Mouse (Mus musculus): ENCODE results near the gene Tmcc2.
"Not testable (repeated sequence)": the region's sequence is repeated elsewhere in the genome, so short reads cannot be mapped to it uniquely, and the experiment has no call there.

Tmcc2 gene

DNA sequence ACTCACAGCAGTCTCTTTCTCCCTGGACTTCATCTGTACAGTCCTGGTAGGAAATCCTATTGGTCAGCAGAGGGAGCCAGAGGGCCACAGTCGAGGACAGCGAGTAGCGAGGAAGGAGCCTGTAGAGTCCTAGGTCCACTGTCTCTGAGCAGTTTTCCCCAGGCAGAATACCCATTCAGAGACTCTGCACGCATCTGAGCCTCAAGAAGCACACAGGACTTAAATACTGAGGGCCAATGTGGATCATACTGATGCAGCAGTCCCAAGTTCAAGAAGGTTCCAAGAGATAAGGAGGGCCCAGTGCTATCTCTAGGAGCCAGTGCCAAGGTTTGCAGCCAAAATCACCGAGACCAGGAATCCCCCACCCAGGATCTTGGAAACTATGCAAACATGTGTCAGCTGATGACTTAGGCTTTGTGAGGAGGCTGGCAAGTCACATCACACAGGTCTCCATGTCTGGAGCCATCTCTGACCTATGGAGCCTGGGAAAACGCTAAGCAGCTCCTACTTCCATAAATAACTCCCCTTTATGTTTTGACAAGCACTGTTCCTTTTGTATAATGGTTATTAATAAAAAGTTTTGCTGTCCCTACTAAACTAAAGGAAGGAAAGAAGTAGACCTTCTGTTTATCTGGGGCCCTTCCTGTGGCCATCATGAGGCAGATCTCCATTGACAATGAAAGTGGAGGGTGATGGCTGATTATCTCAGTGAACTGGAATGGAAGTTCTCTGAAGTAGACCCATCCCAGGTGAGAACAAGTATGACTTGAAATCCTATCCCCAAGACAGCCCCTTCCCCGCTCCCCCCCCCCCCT lies 23.2 kb downstream of the Tmcc2 start:
- DNase-seq, result peak; percentile 85 to 91

DNA sequence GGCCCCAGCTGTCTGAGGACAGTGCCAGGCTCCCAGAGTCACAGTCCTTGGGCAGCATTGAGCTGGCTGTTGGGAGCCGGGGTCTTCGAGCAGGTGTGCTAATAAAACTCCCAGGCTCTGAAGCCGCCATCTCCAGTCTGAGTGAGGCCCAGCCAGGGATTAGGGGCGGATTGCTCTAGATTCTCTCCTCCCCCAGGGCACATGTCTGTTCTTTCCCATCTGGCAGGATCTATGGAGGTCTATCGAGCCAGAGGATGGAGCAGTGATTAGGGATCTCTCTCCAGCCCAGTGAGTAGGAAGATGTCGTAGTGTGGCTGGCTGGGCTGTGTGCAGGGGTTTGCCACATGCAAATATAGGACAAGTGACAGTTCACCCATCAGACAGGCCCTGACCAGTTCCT lies 24.1 kb downstream of the Tmcc2 start:
- DNase-seq, result no peak

DNA sequence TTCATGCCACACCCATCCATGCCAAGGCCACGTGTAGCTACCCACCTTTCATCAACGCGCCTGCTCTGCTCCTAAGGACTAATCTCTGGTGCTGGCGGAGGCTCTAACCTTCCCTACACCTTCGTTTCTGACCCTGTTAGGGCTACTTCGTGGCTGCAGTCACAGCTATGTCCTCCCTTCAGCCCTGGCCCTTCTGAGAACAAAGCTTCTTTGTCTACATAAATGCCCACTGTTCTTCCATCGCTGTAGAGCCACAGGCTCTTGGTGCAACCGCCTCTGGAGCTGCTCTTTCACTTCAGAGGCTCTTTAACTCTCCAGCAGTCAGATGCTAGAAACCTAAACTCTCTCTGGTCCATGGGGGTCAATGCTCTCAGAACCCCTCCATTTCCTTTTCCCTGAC lies 24.8 kb downstream of the Tmcc2 start:
- no peak for DNase-seq

DNA sequence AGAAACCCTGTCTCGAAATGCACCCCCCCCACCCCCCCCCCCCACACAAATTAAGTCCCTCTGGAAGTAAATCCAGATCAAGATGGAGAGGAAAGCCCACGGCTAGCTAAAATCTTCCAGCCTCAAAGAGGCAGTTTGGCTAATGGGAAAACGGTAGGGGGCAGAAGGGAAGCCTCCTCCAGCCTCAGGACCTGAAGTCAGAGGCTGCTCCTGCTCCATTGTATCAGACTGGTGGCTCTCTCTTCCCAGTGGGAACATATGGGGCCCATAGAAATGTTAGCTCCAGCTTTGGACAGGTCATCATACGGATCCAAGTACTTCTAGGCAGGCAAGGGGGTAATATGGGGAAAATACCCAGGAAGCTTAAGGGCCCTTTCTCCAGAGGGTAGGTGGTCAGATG lies 25.4 kb downstream of the Tmcc2 start:
- no peak for DNase-seq

DNA sequence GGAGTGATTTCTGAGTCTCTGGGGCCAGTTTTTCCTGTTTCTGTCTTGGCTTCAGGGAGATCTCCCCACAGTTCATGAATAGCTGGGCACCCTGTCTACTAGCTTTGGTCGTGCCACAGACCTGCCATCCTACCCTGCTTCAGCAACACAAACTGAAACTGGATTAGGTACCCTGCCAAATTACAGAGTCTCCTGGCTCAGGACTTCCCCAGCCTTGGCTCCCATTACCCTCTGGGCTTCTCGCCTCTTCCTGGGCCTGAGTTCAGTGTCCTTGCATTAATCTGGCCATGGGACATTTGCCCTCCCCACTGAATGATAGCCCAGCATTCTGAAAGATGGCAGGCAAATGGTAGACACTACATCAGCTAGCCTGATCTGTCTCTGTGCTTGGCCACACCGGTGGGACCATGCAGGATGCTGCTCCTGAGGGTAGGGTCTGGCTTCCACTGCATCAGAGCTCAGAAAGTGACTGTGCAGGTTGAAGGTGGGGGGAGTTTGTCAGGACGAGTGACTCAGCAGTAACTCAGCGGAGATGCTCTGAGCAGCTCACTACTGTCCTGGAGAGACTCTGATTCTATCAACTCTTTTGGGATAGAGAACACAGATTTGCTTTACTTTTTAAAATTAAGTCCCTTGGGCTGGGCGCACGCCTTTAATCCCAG lies 26.1 kb downstream of the Tmcc2 start:
- peak; percentile 64 to 65 for DNase-seq

DNA sequence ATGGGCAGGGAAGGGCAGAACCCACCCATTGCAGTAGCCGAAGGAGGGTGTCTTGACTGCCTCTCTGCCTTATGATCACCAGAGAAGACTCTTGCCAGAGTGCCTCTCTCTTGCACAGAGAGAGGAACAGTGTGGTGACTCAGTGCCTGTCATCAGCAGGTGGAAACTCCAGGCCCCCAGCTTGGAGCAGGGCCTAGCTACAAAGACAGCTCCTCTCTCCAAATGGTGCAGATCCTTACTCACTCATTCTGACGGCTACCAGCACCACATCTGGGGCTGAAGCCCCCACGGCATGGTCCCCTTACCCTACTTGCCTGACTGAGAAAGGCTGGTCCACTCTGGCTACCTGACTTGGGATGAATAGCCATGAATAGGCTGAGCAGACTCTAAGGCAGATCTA lies 26.7 kb downstream of the Tmcc2 start:
- no peak for DNase-seq

- DNase-seq, result no peak
Measured at GRCm38 (mm10) chr1:132361959-132362358, 29.1 kb downstream of the Tmcc2 start.

GRCm38 (mm10) chr1:132356841-132357240 lies 34.2 kb downstream of the Tmcc2 start:
- no peak for DNase-seq

- peak; percentile 84 to 93 for DNase-seq
Measured at GRCm38 (mm10) chr1:132355841-132356242, 35.2 kb downstream of the Tmcc2 start.

GRCm38 (mm10) chr1:132355162-132355601 lies 35.9 kb downstream of the Tmcc2 start:
- no peak for DNase-seq

GRCm38 (mm10) chr1:132354234-132354633 lies 36.8 kb downstream of the Tmcc2 start:
- no peak for DNase-seq

DNA sequence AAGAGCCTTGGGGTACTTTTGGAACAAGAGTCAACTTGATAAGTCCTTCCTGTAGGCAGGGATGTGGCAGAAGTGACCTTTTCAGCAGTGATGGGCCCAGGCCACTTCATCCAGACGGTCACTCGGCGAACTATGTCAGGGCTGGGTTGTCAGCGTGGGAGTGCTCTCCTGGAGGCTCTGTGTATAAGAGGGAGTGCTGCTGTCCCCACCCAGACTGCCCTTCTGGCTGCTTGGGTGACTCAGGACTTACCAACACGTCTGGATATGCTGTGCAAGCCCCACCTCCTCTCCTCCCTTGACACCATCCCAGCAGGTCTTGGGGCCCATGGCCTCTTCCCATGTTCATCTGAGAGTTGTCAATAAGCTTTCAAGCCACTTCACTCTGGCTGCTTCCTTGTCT lies 37.7 kb downstream of the Tmcc2 start:
- no peak for DNase-seq

DNA sequence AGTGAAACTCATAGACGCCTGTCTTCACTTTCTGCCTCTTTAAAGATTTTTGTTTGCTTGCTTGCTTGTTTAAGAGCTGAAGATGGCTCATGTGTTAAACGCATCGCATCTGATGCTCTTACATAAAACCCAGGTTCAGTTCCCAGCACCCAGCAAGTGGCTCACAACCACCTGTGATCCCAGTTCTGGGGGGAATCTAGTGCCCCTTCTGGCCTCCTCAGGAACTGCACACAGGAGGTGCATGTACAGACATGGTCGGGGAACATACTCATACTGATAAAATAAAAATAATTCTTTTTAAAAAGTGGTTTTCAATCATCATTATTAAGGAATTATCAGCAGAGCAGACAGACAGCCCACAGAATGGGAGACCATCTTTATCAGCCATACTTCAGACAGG lies 40.0 kb downstream of the Tmcc2 start:
- no peak for DNase-seq

- not testable (repeated sequence) for DNase-seq
Measured at GRCm38 (mm10) chr1:132349601-132350000, 41.5 kb downstream of the Tmcc2 start.

DNA sequence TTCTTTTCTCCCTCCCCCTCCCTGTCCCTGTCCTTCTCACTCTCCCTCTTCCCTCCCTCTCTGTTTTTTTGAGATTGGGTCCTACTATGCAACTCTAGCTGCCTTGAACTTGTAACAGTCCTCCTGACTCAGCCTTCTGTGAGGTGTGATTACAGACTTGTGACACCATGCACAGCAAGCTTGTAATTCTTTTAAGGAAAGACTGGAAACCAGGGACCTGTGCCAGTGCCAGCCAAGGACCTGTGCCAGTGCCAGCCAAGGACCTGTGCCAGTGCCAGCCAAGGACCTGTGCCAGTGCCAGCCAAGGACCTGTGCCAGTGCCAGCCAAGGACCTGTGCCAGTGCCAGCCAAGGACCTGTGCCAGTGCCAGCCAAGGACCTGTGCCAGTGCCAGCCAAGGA lies 42.0 kb downstream of the Tmcc2 start:
- DNase-seq, result not testable (repeated sequence)

DNA sequence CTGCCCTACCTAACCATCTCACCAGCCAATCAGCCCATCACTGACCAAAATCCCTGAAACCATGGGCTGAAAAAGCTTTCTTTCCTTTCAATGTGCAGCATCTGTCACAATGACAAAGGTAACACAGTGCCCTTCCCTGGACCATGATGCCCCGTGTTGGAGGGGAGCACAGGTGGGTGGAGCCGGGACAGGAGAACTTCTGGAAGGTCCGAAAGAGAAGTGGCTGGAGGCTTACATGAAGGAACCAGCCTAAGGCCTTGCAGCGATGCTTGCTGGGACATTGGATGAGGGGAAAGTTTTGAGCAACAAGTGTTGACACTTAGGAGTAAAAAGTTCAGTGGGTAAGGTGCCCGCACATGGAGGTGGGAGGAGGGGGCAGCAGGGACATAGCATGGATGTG lies 42.7 kb downstream of the Tmcc2 start:
- no peak for DNase-seq

GRCm38 (mm10) chr1:132346951-132347350 lies 44.1 kb downstream of the Tmcc2 start:
- no peak for DNase-seq

- no peak for DNase-seq
Measured at GRCm38 (mm10) chr1:132346134-132346851, 44.8 kb downstream of the Tmcc2 start.

DNA sequence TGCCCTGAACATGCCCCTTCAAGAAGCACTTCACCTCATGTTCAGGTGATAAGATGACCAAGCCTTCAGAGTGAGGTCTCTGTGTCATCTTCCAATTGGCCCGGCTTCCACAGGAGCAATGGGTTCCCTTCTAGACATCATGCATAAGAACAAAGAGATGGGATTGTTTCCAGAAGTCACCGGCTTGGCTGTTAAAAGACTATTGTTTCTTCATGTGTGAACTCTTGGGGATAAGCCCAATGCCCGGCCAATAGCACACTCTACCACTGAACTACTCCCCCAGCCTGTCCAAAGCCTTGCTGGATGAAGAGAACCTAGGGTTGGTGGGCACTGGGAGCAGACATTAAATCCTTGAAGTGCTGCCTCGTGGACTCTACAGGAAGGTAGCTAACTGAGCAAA lies 45.6 kb downstream of the Tmcc2 start:
- DNase-seq, result no peak

DNA sequence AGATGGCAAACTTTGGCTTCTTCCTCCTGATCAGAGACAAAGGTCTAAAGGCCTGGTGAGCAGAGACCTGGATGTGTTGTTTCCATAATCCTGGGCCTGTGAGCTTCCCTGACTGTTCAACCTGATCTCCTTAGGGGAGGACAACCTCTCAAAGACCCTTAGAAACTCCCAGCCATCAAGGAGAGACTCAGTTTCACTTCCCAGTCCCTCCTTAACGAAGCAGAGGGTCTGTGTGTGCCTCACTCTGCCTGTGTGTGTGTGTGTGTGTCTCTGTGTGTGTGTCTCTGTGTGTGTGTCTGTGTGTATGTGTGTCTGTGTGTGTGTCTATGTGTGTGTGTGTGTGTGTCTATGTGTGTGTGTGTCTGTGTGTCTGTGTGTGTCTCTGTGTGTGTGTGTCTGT lies 47.4 kb downstream of the Tmcc2 start:
- no peak for DNase-seq

DNA sequence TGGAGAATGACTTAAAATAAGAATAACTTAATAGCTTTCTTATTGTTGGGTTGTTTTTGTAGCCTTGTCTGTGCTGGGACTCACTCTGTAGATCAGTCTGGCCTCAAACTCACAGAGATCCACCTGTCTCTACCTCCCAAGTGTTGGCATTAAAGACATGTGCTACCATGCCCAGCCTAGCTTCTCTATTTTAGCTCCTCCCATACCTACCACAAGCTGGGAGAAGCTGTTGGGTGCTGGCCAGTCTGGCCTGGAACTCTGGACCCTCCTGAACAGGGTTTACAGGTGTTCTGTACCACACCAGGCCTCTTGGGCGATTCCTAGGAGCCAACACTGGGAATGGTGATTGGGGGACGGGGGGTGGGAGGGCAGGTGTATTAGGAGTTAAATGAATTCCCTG lies 47.9 kb downstream of the Tmcc2 start:
- DNase-seq, result no peak

- no peak for DNase-seq
Measured at GRCm38 (mm10) chr1:132342518-132342917, 48.6 kb downstream of the Tmcc2 start.

DNA sequence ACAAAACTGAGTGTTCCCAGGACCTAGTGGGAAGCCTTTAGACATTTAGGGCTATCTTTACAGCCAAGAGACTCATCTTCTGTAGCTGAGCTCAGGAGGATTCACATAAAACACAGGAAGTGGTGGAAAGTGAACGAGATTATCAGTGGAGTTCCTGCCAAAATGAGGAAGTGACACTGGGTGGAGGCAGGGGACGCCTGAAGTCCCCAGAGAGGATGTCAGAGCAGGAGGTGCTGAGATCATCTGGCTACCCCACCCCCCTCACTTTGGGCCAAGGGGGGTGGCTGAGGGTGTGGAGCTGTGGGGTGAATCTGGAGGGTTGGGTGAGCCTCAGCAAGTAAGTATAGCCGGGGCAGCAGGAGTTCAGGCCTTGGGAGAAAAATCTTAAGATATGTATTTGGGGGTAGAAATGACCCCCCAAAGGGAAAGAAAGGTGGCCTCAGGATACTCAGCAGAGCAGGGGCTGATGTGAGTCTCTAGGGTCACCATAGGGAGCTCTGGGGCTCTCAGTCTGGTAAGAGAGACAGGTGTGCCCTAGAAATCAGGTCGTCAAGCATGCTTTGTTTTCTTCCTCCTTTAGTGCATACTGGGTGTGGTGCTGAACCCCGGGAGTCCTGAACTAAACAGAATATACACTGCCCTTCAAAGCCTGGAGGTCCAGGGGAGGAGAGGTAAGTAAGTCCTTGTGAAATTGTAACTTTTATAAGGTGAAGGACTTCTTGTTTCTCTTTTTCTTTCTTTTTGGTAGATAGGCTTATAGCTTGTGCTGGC lies 49.2 kb downstream of the Tmcc2 start:
- no peak for DNase-seq
